Mouse (Mus musculus): ENCODE results near the gene Rps27l. TPM values are rescaled to one million over a fixed set of nuclear protein-coding genes. Genes with fewer than 3 reads are reported as not detected.
A peak's percentile ranks its signal among the peaks of the same experiment; 100 is the strongest.

The Rps27l gene
- 624 and 676 TPM in 2 replicates for polyA plus RNA-seq (2014; fragmentation: Nextera tagmentation; extraction: Ambion mirVana)

GRCm38 (mm10) chr9:66945647-66946641 is at the start of gene Rps27l:
TSS of gene Rps27l (plus strand) at chr9:66946086.
- H3K27me3 ChIP-seq (ENCODE audit: control insufficient read depth, insufficient read depth, low read length) = no peaks in the 10 kb centered on the region
- no peaks in the 10 kb centered on the region; the same call in 1 of the 2 replicates for H3K36me3 ChIP-seq (ENCODE audit: control insufficient read depth, insufficient read depth, low read length)
- ATAC-seq (replicated peaks; ENCODE audit: low FRiP score) (peak; percentile 98), DNase-seq (ENCODE audit: low spot score) (peak; percentile 98)
- H3K4me2 ChIP-seq (ENCODE audit: low read depth, low read length, severe bottlenecking) = peak within 1 kb of the TSS; percentile 90
- H3K4me1 ChIP-seq (replicated peaks; ENCODE audit: control insufficient read depth, insufficient read depth, low read length) = peaks cover 6% of the 10 kb centered on the region; the same call in 1 of the 2 replicates
- peak within 1 kb of the TSS; percentile 93 for H3K4me3 ChIP-seq (ENCODE audit: low read depth, low read length)
- peak within 1 kb of the TSS; percentile 94 for H3K9ac ChIP-seq (ENCODE audit: low read length)
- H3K9me3 ChIP-seq (ENCODE audit: control insufficient read depth, low read length) = no peaks in the 10 kb centered on the region
- H3K27ac ChIP-seq (ENCODE audit: low read depth, low read length) = peak within 1 kb of the TSS; percentile 94
- WGBS = under 1% methylated on average over 76 of the region's 77 CpGs

- Histone ChIP-seq H3K4me1 (replicated peaks; ENCODE audit: control insufficient read depth, insufficient read depth, low read length) (no peaks in the 10 kb centered on the region), H3K27me3 (ENCODE audit: control insufficient read depth, insufficient read depth, low read length) (no peaks in the 10 kb centered on the region), H3K4me2 (ENCODE audit: low read depth, low read length, severe bottlenecking) (no peak overlapping the region), H3K9ac (ENCODE audit: low read length) (no peak overlapping the region), H3K36me3 (ENCODE audit: control insufficient read depth, insufficient read depth, low read length) (no peaks in the 10 kb centered on the region), H3K4me3 (ENCODE audit: low read depth, low read length) (no peak overlapping the region), H3K27ac (ENCODE audit: low read depth, low read length) (no peak overlapping the region), H3K9me3 (ENCODE audit: control insufficient read depth, low read length) (no peaks in the 10 kb centered on the region)
- DNase-seq (ENCODE audit: low spot score) (no peak), ATAC-seq (replicated peaks; ENCODE audit: low FRiP score) (no peak)
- WGBS = 61% methylated on average over 6 of the region's 6 CpGs
Observed at GRCm38 (mm10) chr9:66896951-66897350, 48.9 kb upstream of the Rps27l start.

- Histone ChIP-seq H3K4me1 (replicated peaks; ENCODE audit: control insufficient read depth, insufficient read depth, low read length) (no peaks in the 10 kb centered on the region), H3K4me3 (ENCODE audit: low read depth, low read length) (no peak overlapping the region), H3K36me3 (ENCODE audit: control insufficient read depth, insufficient read depth, low read length) (no peaks in the 10 kb centered on the region), H3K27me3 (ENCODE audit: control insufficient read depth, insufficient read depth, low read length) (no peaks in the 10 kb centered on the region), H3K9ac (ENCODE audit: low read length) (no peak overlapping the region), H3K27ac (ENCODE audit: low read depth, low read length) (no peak overlapping the region), H3K4me2 (ENCODE audit: low read depth, low read length, severe bottlenecking) (no peak overlapping the region), H3K9me3 (ENCODE audit: control insufficient read depth, low read length) (no peaks in the 10 kb centered on the region)
- DNase-seq (ENCODE audit: low spot score) = no peak
- 71% methylated on average over 5 of the region's 6 CpGs for WGBS
- no peak for ATAC-seq (replicated peaks; ENCODE audit: low FRiP score)
Observed at GRCm38 (mm10) chr9:66897851-66898250, 48.0 kb upstream of the Rps27l start.

- H3K9me3 ChIP-seq (ENCODE audit: control insufficient read depth, low read length) = no peaks in the 10 kb centered on the region
- no peak overlapping the region for H3K4me2 ChIP-seq (ENCODE audit: low read depth, low read length, severe bottlenecking)
- no peaks in the 10 kb centered on the region for H3K36me3 ChIP-seq (ENCODE audit: control insufficient read depth, insufficient read depth, low read length)
- no peak for DNase-seq (ENCODE audit: low spot score)
- WGBS = 86% methylated on average over 2 of the region's 2 CpGs
- no peak overlapping the region for H3K4me3 ChIP-seq (ENCODE audit: low read depth, low read length)
- no peaks in the 10 kb centered on the region for H3K27me3 ChIP-seq (ENCODE audit: control insufficient read depth, insufficient read depth, low read length)
- no peak overlapping the region for H3K9ac ChIP-seq (ENCODE audit: low read length)
- no peak overlapping the region for H3K27ac ChIP-seq (ENCODE audit: low read depth, low read length)
- no peak for ATAC-seq (replicated peaks; ENCODE audit: low FRiP score)
- H3K4me1 ChIP-seq (replicated peaks; ENCODE audit: control insufficient read depth, insufficient read depth, low read length) = no peaks in the 10 kb centered on the region
Observed at GRCm38 (mm10) chr9:66899072-66899471, 46.8 kb upstream of the Rps27l start.

GRCm38 (mm10) chr9:66899526-66899925 is 46.4 kb upstream of the Rps27l start:
- Histone ChIP-seq H3K9me3 (ENCODE audit: control insufficient read depth, low read length) (no peaks in the 10 kb centered on the region), H3K4me1 (replicated peaks; ENCODE audit: control insufficient read depth, insufficient read depth, low read length) (no peaks in the 10 kb centered on the region), H3K4me2 (ENCODE audit: low read depth, low read length, severe bottlenecking) (no peak overlapping the region), H3K36me3 (ENCODE audit: control insufficient read depth, insufficient read depth, low read length) (no peaks in the 10 kb centered on the region), H3K27me3 (ENCODE audit: control insufficient read depth, insufficient read depth, low read length) (no peaks in the 10 kb centered on the region), H3K27ac (ENCODE audit: low read depth, low read length) (no peak overlapping the region), H3K9ac (ENCODE audit: low read length) (no peak overlapping the region), H3K4me3 (ENCODE audit: low read depth, low read length) (no peak overlapping the region)
- DNase-seq (ENCODE audit: low spot score) (no peak), ATAC-seq (replicated peaks; ENCODE audit: low FRiP score) (no peak)
- WGBS = 78% methylated on average over 4 of the region's 4 CpGs

- WGBS = 81% methylated on average over 9 of the region's 9 CpGs
- no peak overlapping the region for H3K4me3 ChIP-seq (ENCODE audit: low read depth, low read length)
- H3K4me1 ChIP-seq (replicated peaks; ENCODE audit: control insufficient read depth, insufficient read depth, low read length) = no peaks in the 10 kb centered on the region
- DNase-seq (ENCODE audit: low spot score) (no peak), ATAC-seq (replicated peaks; ENCODE audit: low FRiP score) (no peak)
- H3K4me2 ChIP-seq (ENCODE audit: low read depth, low read length, severe bottlenecking) = no peak overlapping the region
- H3K27ac ChIP-seq (ENCODE audit: low read depth, low read length) = no peak overlapping the region
- H3K27me3 ChIP-seq (ENCODE audit: control insufficient read depth, insufficient read depth, low read length) = no peaks in the 10 kb centered on the region
- no peaks in the 10 kb centered on the region for H3K36me3 ChIP-seq (ENCODE audit: control insufficient read depth, insufficient read depth, low read length)
- no peaks in the 10 kb centered on the region for H3K9me3 ChIP-seq (ENCODE audit: control insufficient read depth, low read length)
- H3K9ac ChIP-seq (ENCODE audit: low read length) = no peak overlapping the region
Observed at GRCm38 (mm10) chr9:66905990-66906389, 39.9 kb upstream of the Rps27l start.

- DNase-seq (ENCODE audit: low spot score) = no peak
- H3K27ac ChIP-seq (ENCODE audit: low read depth, low read length) = no peak overlapping the region
- no peak for ATAC-seq (replicated peaks; ENCODE audit: low FRiP score)
- no peak overlapping the region for H3K9ac ChIP-seq (ENCODE audit: low read length)
- H3K4me2 ChIP-seq (ENCODE audit: low read depth, low read length, severe bottlenecking) = no peak overlapping the region
- no peaks in the 10 kb centered on the region for H3K9me3 ChIP-seq (ENCODE audit: control insufficient read depth, low read length)
- H3K4me1 ChIP-seq (replicated peaks; ENCODE audit: control insufficient read depth, insufficient read depth, low read length) = peaks cover 4% of the 10 kb centered on the region; the same call in 1 of the 2 replicates
- no peak overlapping the region for H3K4me3 ChIP-seq (ENCODE audit: low read depth, low read length)
- H3K27me3 ChIP-seq (ENCODE audit: control insufficient read depth, insufficient read depth, low read length) = no peaks in the 10 kb centered on the region
- WGBS = 88% methylated on average over 8 of the region's 8 CpGs
- H3K36me3 ChIP-seq (ENCODE audit: control insufficient read depth, insufficient read depth, low read length) = no peaks in the 10 kb centered on the region
Observed at GRCm38 (mm10) chr9:66907126-66907525, 38.8 kb upstream of the Rps27l start.

- H3K4me2 ChIP-seq (ENCODE audit: low read depth, low read length, severe bottlenecking) = no peak overlapping the region
- no peak overlapping the region for H3K4me3 ChIP-seq (ENCODE audit: low read depth, low read length)
- ATAC-seq (replicated peaks; ENCODE audit: low FRiP score) (no peak), DNase-seq (ENCODE audit: low spot score) (no peak)
- H3K9ac ChIP-seq (ENCODE audit: low read length) = no peak overlapping the region
- WGBS = 88% methylated on average over 5 of the region's 5 CpGs
- peaks cover 4% of the 10 kb centered on the region; the same call in 1 of the 2 replicates for H3K4me1 ChIP-seq (replicated peaks; ENCODE audit: control insufficient read depth, insufficient read depth, low read length)
- no peaks in the 10 kb centered on the region for H3K36me3 ChIP-seq (ENCODE audit: control insufficient read depth, insufficient read depth, low read length)
- no peaks in the 10 kb centered on the region for H3K9me3 ChIP-seq (ENCODE audit: control insufficient read depth, low read length)
- H3K27ac ChIP-seq (ENCODE audit: low read depth, low read length) = no peak overlapping the region
- H3K27me3 ChIP-seq (ENCODE audit: control insufficient read depth, insufficient read depth, low read length) = no peaks in the 10 kb centered on the region
Observed at GRCm38 (mm10) chr9:66907746-66908397, 38.0 kb upstream of the Rps27l start.
